Mouse (Mus musculus): ENCODE results near the gene Eif3f. TPM values are rescaled to one million over a fixed set of nuclear protein-coding genes. Genes with fewer than 3 reads are reported as not detected.
A peak's percentile ranks its signal among the peaks of the same experiment; 100 is the strongest.

The Eif3f gene
- polyA plus RNA-seq, 1 experiment from 2014 or later = 111 TPM

DNA sequence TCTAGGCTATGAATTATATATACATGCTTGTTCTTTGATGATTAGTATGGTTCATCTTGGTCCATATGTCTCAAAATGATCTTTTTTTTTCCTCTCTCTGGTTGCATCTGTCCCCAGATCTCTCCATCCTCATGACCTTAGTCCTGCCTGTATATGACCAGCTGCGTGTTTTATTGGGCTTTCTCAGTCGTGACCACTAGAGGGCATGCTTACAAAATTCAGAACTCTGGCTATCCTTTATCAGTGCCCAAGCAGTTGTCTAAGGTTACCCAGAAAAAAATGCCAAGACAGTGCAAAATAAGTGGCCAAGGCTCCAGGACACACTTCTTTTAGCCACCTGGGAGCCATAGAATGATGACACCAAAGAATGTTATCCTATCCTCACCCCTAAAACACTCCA lies 9.8 kb downstream of the Eif3f start:
- Histone ChIP-seq H3K9ac (no peak overlapping the region), H3K9me3 (no peaks in the 10 kb centered on the region), H3K27me3 (peaks cover 5% of the 10 kb centered on the region), H3K4me1 (no peaks in the 10 kb centered on the region), H3K4me3 (no peak overlapping the region), H3K36me3 (peaks cover 52% of the 10 kb centered on the region), H3K27ac (no peak overlapping the region), H3K4me2 (no peak overlapping the region)
- WGBS = 0% methylated on average over 2 of the region's 2 CpGs
- ATAC-seq (ENCODE audit: insufficient number of reproducible peaks, insufficient read depth, low FRiP score, low TSS enrichment, low read depth) = no peak

DNA sequence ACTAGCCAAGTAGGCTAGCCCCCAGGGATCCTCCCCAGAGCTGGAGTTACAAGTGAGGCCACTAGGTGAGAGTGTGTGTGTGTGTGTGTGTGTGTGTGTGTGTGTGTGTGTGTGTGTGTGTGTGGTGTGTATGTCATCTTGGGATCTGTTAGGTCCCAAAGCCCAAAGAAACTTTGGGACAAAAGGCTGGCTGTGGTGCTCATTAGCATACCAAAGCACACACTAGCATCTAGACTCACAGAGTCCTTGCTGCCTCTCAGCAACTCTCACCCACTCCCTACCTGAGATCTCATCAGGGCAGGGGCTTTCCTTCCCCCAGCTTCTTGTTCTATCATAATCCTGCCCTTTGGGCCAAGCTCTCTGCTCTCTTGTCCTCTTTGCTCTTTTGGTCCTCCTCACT lies 14.4 kb downstream of the Eif3f start:
- H3K4me1 ChIP-seq = peaks cover 12% of the 10 kb centered on the region
- ATAC-seq (ENCODE audit: insufficient number of reproducible peaks, insufficient read depth, low FRiP score, low TSS enrichment, low read depth) = no peak
- no peak overlapping the region for H3K4me2 ChIP-seq
- peaks cover 49% of the 10 kb centered on the region for H3K27me3 ChIP-seq
- H3K9me3 ChIP-seq = no peaks in the 10 kb centered on the region
- no peak overlapping the region for H3K9ac ChIP-seq
- H3K36me3 ChIP-seq = peaks cover 10% of the 10 kb centered on the region
- no peak overlapping the region for H3K4me3 ChIP-seq
- H3K27ac ChIP-seq = no peak overlapping the region

DNA sequence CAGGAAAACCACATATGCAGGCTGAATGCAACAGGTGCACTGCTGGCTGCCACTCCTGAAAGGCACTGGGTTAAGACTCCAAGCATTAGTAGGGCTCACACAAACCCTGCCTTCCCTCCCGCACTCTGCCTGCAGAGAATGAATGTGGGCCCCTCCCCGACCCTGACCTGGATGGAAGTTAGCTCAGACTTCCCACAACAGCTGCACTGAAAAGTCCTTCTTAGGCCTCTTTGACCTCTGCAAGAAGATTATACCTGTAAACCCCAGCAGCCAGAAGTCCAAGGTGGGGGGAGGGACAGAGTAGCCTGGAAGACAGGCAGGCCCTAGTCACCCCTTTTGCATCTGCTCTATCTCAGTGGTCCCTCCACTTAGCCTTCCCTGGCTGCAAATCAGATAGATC lies 15.1 kb downstream of the Eif3f start:
- WGBS = 32% methylated on average over 2 of the region's 2 CpGs
- Histone ChIP-seq H3K36me3 (peaks cover 8% of the 10 kb centered on the region), H3K4me1 (peaks cover 12% of the 10 kb centered on the region), H3K27me3 (peaks cover 49% of the 10 kb centered on the region), H3K4me3 (no peak overlapping the region), H3K9ac (no peak overlapping the region), H3K9me3 (no peaks in the 10 kb centered on the region), H3K27ac (no peak overlapping the region), H3K4me2 (no peak overlapping the region)
- no peak for ATAC-seq (ENCODE audit: insufficient number of reproducible peaks, insufficient read depth, low FRiP score, low TSS enrichment, low read depth)

DNA sequence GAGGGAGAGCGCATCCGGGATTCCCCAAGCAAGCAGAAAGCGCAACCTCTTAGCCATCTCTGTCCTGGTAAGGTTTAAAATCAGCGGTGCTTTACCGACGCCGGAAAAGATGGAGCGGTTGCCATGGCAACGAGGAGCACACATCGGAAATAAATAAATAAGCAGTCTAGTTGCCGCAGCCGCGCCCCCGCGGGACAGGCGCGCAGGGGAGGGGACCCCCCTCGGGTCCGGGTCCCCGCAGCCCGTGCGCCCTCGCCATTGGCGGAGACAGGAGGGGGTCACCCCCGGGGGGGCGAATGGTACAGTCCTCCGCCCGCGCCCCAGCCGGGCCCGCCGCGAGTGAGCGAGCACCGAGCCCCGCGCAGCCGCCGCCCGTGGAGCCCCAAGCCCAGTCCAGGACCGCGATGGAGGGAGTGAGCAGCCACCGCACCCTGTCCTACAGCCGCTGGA lies 16.1 kb downstream of the Eif3f start, which contains the start of gene Tub:
Tub (plus strand) TSS at position 27 of the 450 bp plus-strand sequence.
- H3K4me3 ChIP-seq = peak within 1 kb of the TSS; percentile 56
- H3K36me3 ChIP-seq = peaks cover 7% of the 10 kb centered on the region
- 0 out of 2 replicates have a peak, but pooled peaks have one; percentile 28 for ATAC-seq (ENCODE audit: insufficient number of reproducible peaks, insufficient read depth, low FRiP score, low TSS enrichment, low read depth)
- WGBS = 2% methylated on average over 43 of the region's 44 CpGs
- H3K4me1 ChIP-seq = peaks cover 12% of the 10 kb centered on the region
- no peak within 1 kb of the TSS for H3K27ac ChIP-seq
- H3K9me3 ChIP-seq = no peaks in the 10 kb centered on the region
- H3K4me2 ChIP-seq = peak within 1 kb of the TSS; percentile 99
- peak within 1 kb of the TSS; percentile 67 for H3K9ac ChIP-seq
- peaks cover 49% of the 10 kb centered on the region for H3K27me3 ChIP-seq

DNA sequence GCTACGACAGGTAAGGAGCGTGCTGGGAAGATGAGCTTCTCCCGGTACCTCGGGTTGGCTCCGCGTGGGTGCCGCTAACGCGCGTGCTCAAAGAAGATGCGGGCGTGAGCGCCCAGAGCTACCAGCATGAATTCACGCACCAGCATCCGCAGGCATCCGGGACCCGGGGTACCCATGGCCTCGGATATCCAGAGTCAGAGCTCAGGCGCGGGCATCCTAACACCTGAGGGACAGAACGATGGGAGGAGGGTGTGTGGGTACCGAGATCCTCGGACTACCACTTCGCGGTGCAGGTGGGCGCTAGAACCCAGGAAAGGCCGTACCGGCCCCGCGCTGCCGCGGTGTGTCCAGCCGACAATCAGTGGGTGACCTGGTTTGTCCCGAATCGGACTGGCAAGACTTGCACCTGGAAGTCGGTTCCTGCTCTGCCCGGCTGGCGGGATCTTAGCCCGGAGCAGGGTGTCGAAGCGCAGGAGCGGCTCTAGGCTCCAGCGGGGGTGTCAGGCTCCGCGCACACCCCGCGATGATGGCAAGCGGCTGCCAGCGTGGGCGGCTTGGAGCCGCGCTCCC lies 16.6 kb downstream of the Eif3f start:
- Histone ChIP-seq H3K4me1 (peaks cover 12% of the 10 kb centered on the region), H3K27ac (no peak overlapping the region), H3K4me2 (peak overlapping the region; percentile 99), H3K36me3 (peaks cover 4% of the 10 kb centered on the region; the same call in 1 of the 2 replicates), H3K9me3 (no peaks in the 10 kb centered on the region), H3K9ac (peak overlapping the region; percentile 67), H3K4me3 (peak overlapping the region; percentile 56), H3K27me3 (peaks cover 49% of the 10 kb centered on the region)
- WGBS = under 1% methylated on average over 52 of the region's 52 CpGs
- no peak for ATAC-seq (ENCODE audit: insufficient number of reproducible peaks, insufficient read depth, low FRiP score, low TSS enrichment, low read depth)

DNA sequence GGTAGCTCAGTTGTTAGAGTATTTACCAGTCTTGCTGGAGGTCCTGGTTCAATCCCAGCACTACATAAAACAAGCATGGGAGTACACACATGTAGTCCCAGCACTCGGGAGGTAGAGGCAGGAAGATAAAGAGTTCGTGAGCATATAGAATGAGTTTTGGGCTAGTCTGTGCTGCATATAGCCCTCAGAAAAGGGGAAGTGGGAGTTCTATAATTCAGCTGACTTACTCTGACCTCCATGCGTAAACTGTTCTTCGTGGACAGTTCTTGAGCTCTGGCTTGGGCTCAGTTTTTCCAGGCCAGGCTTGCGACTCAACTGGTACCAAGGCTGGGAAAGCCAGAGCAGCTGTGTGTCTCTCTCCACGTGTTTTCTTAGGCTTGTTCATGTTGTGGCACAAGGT lies 18.6 kb downstream of the Eif3f start:
- H3K4me3 ChIP-seq = no peak overlapping the region
- ATAC-seq (ENCODE audit: insufficient number of reproducible peaks, insufficient read depth, low FRiP score, low TSS enrichment, low read depth) = no peak
- peaks cover 12% of the 10 kb centered on the region for H3K4me1 ChIP-seq
- no peak overlapping the region for H3K27ac ChIP-seq
- H3K36me3 ChIP-seq = no peaks in the 10 kb centered on the region
- H3K4me2 ChIP-seq = no peak overlapping the region
- H3K9ac ChIP-seq = no peak overlapping the region
- H3K27me3 ChIP-seq = peaks cover 49% of the 10 kb centered on the region
- 79% methylated on average over 6 of the region's 6 CpGs for WGBS
- H3K9me3 ChIP-seq = no peaks in the 10 kb centered on the region

DNA sequence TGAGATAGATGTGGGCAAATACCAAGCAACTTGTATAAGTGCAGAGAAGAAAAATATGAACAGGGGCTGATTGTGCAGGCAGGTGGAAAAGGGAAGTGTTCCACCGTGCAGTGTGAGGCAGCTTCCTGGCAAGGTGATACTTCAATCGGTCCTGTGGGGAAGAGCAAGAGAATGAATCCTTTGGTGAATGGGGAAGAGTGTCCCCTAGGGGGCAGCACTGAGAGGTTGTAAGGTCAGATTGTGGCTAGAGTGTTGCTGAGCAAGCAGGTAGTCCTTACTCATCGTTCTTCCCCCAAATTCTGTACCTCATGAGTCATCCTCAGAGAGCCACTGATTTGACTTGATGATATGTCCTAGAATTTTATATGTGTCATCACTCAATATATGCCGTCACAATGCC lies 20.0 kb downstream of the Eif3f start:
- Histone ChIP-seq H3K36me3 (no peaks in the 10 kb centered on the region), H3K9me3 (no peaks in the 10 kb centered on the region), H3K4me3 (no peak overlapping the region), H3K4me2 (no peak overlapping the region), H3K27me3 (peaks cover 42% of the 10 kb centered on the region), H3K27ac (no peak overlapping the region), H3K9ac (no peak overlapping the region), H3K4me1 (peaks cover 12% of the 10 kb centered on the region)
- ATAC-seq (ENCODE audit: insufficient number of reproducible peaks, insufficient read depth, low FRiP score, low TSS enrichment, low read depth) = no peak
- 48% methylated on average over 4 of the region's 4 CpGs for WGBS

DNA sequence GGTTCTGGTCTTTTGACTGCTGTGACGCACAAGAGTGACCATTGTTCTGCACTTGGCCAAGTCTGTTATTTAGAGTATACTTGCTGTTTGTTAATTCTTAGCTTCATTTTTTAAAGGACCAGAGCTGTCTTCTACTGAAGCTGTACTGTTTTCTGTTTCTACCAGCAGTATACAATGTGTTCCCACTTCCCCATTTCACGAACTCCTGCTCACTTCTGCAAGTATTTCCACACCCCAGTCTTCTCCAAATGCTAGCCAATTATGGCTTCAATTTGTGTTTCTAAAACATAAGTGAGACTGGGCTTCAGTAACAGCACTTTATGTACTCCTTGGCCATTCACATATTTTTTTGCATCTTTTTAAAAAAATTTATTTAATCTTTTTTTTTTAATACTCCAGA lies 23.5 kb downstream of the Eif3f start:
- WGBS = 79% methylated on average over 2 of the region's 2 CpGs
- no peaks in the 10 kb centered on the region for H3K36me3 ChIP-seq
- no peak for ATAC-seq (ENCODE audit: insufficient number of reproducible peaks, insufficient read depth, low FRiP score, low TSS enrichment, low read depth)
- no peak overlapping the region for H3K4me2 ChIP-seq
- H3K4me3 ChIP-seq = no peak overlapping the region
- no peak overlapping the region for H3K27ac ChIP-seq
- no peak overlapping the region for H3K9ac ChIP-seq
- H3K9me3 ChIP-seq = no peaks in the 10 kb centered on the region
- no peaks in the 10 kb centered on the region for H3K4me1 ChIP-seq
- peaks cover 7% of the 10 kb centered on the region for H3K27me3 ChIP-seq

DNA sequence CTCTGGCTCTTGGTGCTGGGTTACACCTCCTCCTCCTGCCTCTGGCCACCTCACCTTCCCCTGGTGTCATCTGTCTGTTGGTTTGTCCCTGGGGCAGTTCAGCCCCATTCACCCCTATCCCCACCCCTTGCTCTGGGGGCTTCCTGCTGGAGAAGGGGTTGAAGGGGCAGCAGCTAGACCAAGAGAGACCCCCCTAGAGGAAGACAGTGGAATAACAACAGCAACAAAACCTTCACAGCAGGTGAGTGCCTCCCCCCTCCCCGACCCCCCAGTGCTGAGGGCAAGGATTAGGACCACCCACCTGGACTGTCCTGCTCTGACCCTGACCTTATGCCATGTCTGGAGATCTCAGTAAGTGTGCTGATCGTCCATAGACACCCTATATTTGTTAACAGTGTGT lies 31.8 kb downstream of the Eif3f start:
- WGBS = 24% methylated on average over 2 of the region's 2 CpGs
- Histone ChIP-seq H3K27me3 (no peaks in the 10 kb centered on the region), H3K4me2 (no peak overlapping the region), H3K27ac (no peak overlapping the region), H3K9ac (no peak overlapping the region), H3K4me1 (no peaks in the 10 kb centered on the region), H3K4me3 (no peak overlapping the region), H3K9me3 (no peaks in the 10 kb centered on the region), H3K36me3 (no peaks in the 10 kb centered on the region)
- no peak for ATAC-seq (ENCODE audit: insufficient number of reproducible peaks, insufficient read depth, low FRiP score, low TSS enrichment, low read depth)

DNA sequence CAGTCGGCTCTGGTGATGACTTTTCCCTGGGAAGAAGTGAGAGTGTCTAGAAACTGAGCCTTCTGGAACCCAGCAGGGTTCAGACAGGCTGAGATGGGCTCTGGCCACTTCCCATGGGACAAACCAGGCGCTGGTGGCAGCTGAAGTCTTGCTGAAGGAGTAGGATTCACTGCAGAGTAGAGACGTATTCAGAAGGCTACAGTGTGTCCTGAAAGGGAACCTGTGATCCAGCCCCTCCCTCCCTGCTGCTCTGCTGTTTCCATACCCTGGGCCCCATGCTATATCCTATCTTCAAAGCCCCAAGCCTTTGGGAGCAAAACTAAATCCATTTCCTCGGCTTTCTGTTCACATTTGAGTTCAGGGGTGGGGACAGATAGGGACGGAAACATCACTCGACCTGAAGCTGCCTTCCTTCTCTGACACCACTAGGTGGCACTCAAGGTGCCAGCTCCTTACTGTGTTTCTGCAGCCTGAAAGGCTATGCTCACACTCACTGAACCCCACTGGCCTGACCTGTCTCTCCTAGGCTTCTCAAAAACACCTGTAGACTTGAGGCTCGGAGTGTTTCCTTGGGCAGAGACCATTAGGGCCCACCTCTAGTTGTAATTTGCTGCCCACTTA lies 32.6 kb downstream of the Eif3f start:
- no peaks in the 10 kb centered on the region for H3K36me3 ChIP-seq
- no peak for ATAC-seq (ENCODE audit: insufficient number of reproducible peaks, insufficient read depth, low FRiP score, low TSS enrichment, low read depth)

DNA sequence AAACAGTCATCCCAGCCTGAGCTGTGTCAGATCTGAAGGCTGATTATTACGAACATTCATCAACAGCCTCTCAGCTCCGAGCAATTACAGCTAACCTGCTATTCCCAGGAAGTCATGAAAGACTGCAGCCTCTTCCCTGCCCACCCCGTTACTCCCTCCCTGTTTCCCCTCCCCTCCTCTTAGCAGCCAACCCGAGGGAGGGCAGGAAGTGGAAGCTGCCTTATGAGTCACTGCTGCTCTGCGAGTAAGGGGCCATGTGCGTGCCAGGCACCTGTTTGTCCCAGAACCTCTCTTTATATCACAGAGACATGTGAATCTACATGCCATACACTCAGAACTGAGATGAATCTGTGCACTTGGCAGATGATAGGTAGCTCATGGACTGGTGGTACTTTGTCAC lies 34.0 kb downstream of the Eif3f start:
- no peak overlapping the region for H3K27ac ChIP-seq
- no peak overlapping the region for H3K9ac ChIP-seq
- H3K36me3 ChIP-seq = no peaks in the 10 kb centered on the region
- no peak overlapping the region for H3K4me2 ChIP-seq
- H3K27me3 ChIP-seq = no peaks in the 10 kb centered on the region
- no peaks in the 10 kb centered on the region for H3K9me3 ChIP-seq
- ATAC-seq (ENCODE audit: insufficient number of reproducible peaks, insufficient read depth, low FRiP score, low TSS enrichment, low read depth) = no peak
- H3K4me1 ChIP-seq = no peaks in the 10 kb centered on the region
- H3K4me3 ChIP-seq = no peak overlapping the region
- 34% methylated on average over 6 of the region's 6 CpGs for WGBS

More for the DNA sequence above, 32.6 kb downstream of the Eif3f start:
- H3K27me3 ChIP-seq = no peaks in the 10 kb centered on the region
- H3K9me3 ChIP-seq = no peaks in the 10 kb centered on the region
- no peak overlapping the region for H3K9ac ChIP-seq
- H3K27ac ChIP-seq = no peak overlapping the region
- H3K4me3 ChIP-seq = no peak overlapping the region
- H3K4me1 ChIP-seq = no peaks in the 10 kb centered on the region
- 30% methylated on average over 7 of the region's 7 CpGs for WGBS
- no peak overlapping the region for H3K4me2 ChIP-seq

DNA sequence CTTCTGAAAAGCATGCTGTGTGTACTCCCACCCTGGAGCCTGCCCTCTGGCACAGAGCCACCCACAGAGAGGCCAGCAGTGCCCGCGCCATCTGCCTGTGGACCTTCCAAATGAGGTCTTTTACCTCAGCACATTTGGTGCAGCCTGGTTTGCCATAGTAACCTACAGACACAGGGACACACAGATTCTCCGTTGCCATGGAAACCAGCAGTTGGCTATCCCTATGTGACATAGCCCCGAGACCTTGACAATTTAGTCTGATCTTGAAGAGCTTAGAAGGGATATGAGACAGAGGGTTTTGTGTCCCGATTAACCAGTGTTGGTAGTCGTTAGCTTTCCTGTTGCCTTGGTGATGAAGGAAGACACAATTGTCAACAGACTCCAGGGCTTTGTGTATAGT lies 38.1 kb downstream of the Eif3f start:
- H3K9ac ChIP-seq = no peak overlapping the region
- H3K9me3 ChIP-seq = no peaks in the 10 kb centered on the region
- H3K4me1 ChIP-seq = no peaks in the 10 kb centered on the region
- no peak overlapping the region for H3K4me2 ChIP-seq
- H3K4me3 ChIP-seq = no peak overlapping the region
- WGBS = 43% methylated on average over 6 of the region's 6 CpGs
- no peak overlapping the region for H3K27ac ChIP-seq
- no peaks in the 10 kb centered on the region for H3K36me3 ChIP-seq
- H3K27me3 ChIP-seq = no peaks in the 10 kb centered on the region
- ATAC-seq (ENCODE audit: insufficient number of reproducible peaks, insufficient read depth, low FRiP score, low TSS enrichment, low read depth) = no peak

Measured in embryonic facial prominence, embryonic 13.5 days (tissue).